Mouse (Mus musculus): ENCODE results near the gene Tagln2.

Gene Tagln2

GRCm38 (mm10) chr1:172525027-172525764 is 25.3 kb downstream of the Tagln2 start:
- DNase-seq (ENCODE audit: low read depth, low spot score), result no peak

- DNase-seq (ENCODE audit: low read depth, low spot score), result no peak
Observed at GRCm38 (mm10) chr1:172525971-172526370, 26.1 kb downstream of the Tagln2 start.

DNA sequence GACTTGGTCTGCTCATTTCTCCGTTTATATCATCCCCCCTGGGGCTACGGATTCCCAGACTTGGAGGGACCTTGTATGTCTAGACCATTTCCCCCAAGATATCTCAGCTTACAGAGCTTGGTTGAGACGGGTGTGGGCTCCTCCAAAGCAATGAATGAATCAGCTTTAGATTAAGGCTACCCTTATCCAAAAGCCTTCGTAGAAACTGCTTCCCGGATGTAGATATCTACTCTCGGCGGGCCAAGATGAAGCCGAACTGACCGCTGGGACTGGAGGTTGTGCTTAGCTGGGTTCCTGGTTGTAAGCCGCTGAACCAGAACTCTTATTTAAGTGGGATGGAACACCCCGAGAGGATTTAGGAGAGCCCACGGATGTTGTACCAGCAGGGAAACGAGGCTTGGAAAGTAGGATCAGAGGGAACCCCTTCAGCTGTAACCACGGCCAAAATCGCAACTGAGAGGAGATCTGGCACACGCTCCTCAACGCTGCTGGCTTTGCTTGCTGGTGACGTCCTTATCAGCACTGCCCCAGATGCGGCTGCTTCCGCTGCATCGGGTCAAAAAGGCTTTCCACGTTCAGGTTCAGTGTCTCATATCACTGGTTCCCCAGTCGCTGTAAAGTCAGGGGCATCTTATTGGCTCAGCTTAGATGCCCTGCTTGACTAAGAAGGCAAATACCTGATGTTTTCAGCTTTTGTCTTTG is 26.7 kb downstream of the Tagln2 start:
- DNase-seq (ENCODE audit: low read depth, low spot score), result no peak

- no peak for DNase-seq (ENCODE audit: low read depth, low spot score)
Observed at GRCm38 (mm10) chr1:172527431-172527830, 27.6 kb downstream of the Tagln2 start.

DNA sequence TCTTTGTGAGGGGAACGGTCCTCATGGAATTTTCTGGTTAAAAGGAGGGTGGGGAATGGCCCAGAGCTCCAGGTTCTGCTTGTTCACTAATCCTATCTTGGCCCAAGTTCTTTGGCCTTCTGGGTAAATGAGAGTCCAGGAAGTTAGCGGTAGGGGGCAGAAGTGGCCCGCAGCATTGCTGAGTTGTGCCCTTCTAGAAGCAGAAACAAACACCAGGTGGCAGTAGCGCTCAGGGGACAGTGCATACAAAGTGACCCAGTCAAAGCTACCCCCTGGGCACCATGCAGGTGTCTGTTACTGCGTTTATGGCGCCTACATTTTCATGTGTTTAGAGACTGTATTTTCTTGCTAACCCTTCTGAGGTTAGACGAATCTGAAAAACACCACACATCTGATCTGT is 28.9 kb downstream of the Tagln2 start:
- DNase-seq (ENCODE audit: low read depth, low spot score), result no peak

GRCm38 (mm10) chr1:172530544-172531220 is 30.8 kb downstream of the Tagln2 start:
- no peak for DNase-seq (ENCODE audit: low read depth, low spot score)

- DNase-seq (ENCODE audit: low read depth, low spot score), result no peak
Observed at GRCm38 (mm10) chr1:172532551-172532950, 32.7 kb downstream of the Tagln2 start.

GRCm38 (mm10) chr1:172535116-172535515 is 35.3 kb downstream of the Tagln2 start:
- DNase-seq (ENCODE audit: low read depth, low spot score), result no peak

- no peak for DNase-seq (ENCODE audit: low read depth, low spot score)
Observed at GRCm38 (mm10) chr1:172539827-172540226, 40.0 kb downstream of the Tagln2 start.

- DNase-seq (ENCODE audit: low read depth, low spot score), result no peak
Observed at GRCm38 (mm10) chr1:172540283-172540820, 40.5 kb downstream of the Tagln2 start.

GRCm38 (mm10) chr1:172546062-172546461 is 46.2 kb downstream of the Tagln2 start:
- no peak for DNase-seq (ENCODE audit: low read depth, low spot score)

- DNase-seq (ENCODE audit: low read depth, low spot score), result no peak
Observed at GRCm38 (mm10) chr1:172548501-172548900, 48.7 kb downstream of the Tagln2 start.

GRCm38 (mm10) chr1:172549314-172549713 is 49.5 kb downstream of the Tagln2 start:
- DNase-seq (ENCODE audit: low read depth, low spot score), result no peak

DNA sequence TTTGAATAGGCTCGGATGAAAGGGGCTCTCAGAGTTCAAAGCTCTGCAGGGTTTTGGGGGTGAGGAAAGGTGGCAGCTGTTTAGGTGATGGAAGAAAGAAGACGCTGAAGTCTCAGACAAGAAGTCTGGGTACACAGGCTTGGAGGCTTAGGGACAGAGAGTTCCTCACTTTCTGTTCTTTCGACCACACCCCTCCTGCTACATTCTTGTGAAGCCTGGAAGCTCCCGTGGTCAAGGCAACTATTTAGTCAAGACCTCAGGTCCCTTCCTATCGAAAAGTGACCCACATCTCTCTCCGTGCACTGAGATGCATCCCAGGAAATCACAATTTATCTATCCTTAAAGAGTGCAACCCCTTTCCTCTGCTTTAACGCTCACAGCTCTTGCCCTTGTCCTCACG is 49.9 kb downstream of the Tagln2 start:
- DNase-seq (ENCODE audit: low read depth, low spot score), result no peak

DNA sequence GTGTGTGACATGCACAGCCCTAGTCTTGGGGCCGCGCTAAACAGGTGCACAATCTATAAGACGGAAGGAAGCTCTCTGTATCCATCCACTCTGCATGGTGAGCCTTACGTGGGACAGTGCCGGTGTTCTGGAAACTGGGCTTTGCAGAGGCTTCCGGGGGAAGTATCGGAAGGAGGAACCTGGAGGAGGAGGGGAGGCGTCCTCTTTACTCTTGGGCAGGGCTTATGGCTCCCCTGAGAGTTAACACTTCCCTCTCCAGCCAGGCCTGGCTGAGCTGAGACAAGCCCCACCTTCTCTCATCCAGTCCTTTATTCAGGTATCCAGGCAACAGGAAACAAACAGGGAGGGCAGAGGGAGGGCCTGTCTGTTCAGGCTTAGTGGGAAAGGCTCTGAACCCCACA is 50.7 kb downstream of the Tagln2 start:
- peak; percentile 79 for DNase-seq (ENCODE audit: low read depth, low spot score)

- no peak for DNase-seq (ENCODE audit: low read depth, low spot score)
Observed at GRCm38 (mm10) chr1:172551009-172551408, 51.2 kb downstream of the Tagln2 start.

GRCm38 (mm10) chr1:172552623-172553022 is 52.8 kb downstream of the Tagln2 start:
- DNase-seq (ENCODE audit: low read depth, low spot score), result no peak

DNA sequence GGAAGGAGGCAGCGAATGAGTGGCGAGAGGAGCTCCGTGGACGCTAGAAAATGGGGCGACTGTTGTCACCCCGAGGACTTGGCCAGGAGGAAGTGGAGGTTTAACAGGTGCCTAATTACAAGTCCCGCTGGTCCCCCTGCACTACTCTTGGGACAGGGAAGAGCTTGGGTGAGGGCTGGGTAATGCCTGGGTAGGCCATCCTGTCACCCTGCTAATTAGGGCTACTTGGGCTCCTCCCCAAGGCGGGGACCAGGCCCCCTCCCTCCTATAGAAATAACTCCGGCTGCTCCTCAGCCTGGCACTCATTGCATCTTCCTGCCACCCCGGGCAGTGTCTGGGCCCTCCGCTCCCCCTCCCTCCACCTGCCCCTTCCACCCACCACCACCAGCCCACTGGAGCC is 55.8 kb downstream of the Tagln2 start, which contains the start of gene Vsig8:
Vsig8 (plus strand) TSS at position 301 of the 400 bp plus-strand sequence.
- DNase-seq (ENCODE audit: low read depth, low spot score), result no peak
